Mouse (Mus musculus): ENCODE measurements around the gene Pde8b.
A peak's percentile ranks its signal among the peaks of the same experiment; 100 is the strongest.

Gene Pde8b

DNA sequence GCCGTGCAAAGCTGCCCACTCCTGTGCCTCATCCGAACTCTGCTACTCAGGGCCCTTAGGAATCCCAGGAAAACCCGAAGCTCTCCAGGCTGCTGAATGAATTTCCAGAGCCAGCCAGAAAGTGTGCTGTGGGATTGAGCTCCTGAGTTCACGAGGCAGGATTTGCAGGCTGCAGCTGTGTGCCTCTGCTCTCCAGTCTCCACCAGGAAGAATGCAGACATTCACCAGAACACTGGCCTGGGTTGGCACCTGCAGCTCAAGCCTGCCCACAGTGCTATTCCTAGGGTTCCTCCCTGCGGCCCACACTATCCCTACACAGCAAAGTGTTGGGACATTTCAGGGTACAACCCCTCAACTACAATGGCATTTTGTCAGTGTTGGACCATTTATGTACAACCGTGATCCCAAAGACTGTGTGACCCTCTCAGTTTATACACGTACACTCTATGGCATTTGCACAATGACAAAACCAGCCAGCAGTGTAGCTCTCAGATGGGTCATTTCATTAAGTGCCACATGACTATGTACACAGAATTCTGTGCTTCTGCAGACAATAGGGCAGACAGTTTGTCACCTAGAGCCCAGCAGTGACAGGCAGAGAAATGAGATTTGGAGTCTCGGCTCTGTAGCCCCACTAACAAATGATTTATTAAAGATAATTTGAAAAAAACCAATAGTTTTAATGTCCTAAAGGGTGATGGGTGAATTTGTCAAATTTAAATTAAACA, 176.5 kb downstream of the Pde8b start:
- no peak for DNase-seq

DNA sequence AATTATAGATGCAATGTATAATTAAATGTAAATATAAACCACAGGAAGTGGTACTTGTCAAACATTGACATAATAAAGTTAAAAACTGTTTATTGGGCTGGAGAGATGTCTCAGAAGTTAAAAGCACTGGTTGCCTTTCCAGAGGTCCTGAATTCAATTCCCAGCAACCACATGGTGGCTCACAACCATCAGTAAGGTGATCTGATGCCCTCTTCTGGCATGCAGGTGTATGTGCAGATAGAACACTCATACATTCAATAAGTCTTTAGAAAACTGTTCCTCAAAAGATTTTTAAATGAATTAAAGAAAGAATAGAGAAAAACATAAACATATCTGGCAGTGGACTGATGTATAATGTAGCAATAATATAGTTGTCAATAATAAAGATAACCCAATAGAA, 179.9 kb downstream of the Pde8b start:
- DNase-seq = no peak

DNA sequence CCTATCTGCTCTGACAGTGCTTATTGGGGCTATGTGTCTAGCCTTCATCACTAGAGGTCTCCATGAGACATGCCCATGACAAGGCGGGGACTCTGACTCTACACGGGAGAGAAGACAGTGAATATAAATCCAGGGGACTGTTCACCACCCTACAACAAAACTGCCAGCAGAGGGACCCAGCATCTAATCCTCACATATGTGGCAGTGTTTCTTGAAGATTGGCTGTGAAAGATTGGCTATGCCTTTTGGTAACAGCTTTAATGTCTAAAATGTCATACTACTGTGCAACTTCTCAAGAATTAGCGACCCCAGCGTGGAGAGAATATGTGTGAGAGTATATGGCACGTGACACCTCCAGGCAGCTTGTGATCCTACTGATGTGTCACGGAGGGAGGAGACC, 182.3 kb downstream of the Pde8b start:
- no peak for DNase-seq

GRCm38 (mm10) chr13:95063390-95064017, 186.6 kb downstream of the Pde8b start:
- no peak for DNase-seq

GRCm38 (mm10) chr13:95058885-95059284, 191.3 kb downstream of the Pde8b start:
- DNase-seq = no peak

- DNase-seq = no peak
These were observed 193.4 kb downstream of the Pde8b start for GRCm38 (mm10) chr13:95056501-95057280.

DNA sequence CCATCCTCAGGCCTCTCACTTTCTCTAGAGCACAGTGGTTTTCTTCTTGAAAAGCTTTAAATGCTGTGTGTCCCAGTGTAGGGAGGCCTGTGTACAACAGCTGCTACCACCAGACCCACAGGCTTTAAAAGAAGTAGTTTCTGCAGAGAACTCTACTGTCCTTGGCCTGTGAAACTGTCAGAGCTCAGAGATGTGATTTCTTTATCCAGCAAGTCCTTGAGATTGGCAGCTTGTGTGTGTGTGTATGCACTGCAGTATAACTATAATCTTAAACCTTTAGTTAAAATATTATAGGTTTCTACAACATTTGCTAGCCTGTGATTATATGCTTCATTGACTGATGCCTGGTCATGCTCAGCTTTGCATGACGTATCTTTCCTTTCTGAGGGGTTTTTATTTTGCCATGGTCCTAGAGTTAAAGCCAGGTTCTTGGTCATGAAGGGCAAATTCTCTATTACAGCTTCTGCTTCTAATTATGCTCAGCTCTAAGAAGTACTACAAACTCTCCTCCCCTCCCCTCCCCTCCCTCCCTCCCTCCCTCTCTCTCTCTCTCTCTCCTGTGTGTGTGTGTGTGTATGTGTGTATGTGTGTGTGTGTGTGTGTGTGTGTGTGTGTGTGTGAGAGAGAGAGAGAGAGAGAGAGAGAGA, 194.3 kb downstream of the Pde8b start:
- DNase-seq = no peak

- DNase-seq = no peak
These were observed 197.7 kb downstream of the Pde8b start for GRCm38 (mm10) chr13:95052421-95052820.

DNA sequence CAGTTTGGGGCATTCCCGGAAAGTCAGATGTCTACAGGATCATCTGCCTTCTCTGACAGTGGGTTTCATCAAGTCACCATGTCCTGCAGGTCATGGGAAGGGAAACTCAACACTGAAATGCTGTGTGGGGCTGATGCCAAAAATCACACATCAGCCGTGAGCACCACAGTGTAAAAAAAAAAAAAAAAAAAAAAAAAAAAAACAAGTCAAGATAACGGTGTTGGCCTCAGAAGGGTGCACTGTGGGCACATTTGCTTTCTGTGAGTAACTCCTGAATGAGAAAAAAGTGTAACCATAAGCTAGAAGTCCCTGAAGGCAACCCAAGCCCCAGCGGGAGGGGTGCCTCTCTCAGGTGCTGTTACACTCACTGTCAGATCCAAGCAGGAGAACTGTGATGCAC, 199.7 kb downstream of the Pde8b start:
- no peak for DNase-seq

- DNase-seq = no peak
These were observed 206.0 kb downstream of the Pde8b start for GRCm38 (mm10) chr13:95044108-95044507.

GRCm38 (mm10) chr13:95040140-95040738, 209.9 kb downstream of the Pde8b start:
- DNase-seq = no peak

- DNase-seq = no peak
These were observed 211.9 kb downstream of the Pde8b start for GRCm38 (mm10) chr13:95038200-95038599.

DNA sequence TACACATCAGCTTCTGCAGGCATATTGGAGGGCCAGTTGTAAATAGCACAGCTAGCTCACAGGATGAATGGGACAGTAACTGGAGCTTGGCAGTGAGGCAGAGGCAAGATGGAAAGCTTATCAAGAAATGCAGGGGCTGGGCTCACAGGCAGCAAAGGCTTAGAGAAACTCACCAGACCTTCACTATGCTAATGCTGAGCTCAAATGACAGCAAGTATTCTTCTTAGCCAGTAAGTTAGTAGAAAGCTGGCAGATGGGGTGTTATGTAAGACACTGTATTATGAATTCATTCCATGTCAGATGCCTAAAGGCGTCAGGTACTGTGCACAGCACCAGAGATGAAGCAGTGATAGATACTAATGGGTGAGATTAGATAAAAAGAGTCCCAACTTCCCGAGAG, 215.4 kb downstream of the Pde8b start:
- DNase-seq = no peak

DNA sequence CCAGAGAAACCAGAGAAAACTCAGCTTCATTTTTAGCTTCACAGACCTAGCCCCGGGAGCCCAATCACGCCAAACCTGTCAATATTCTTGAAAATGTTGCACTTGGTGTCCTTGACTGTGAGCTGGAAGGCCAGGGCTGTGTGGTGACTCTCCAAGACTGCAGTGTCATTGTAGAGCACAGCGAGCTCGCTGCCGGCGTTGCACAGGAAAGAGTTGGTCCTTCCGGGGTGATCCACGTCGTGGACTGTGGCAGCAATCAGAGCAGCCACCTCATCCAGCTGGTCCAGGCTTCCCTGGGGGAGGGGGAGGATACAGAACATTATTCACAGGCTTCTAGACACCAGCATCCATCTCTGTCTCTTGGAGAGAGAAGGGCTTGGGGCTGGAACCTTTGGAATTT, 216.0 kb downstream of the Pde8b start:
- no peak for DNase-seq

- DNase-seq = no peak
These were observed 217.2 kb downstream of the Pde8b start for GRCm38 (mm10) chr13:95032973-95033372.

GRCm38 (mm10) chr13:95032127-95032831, 217.9 kb downstream of the Pde8b start:
- no peak for DNase-seq

GRCm38 (mm10) chr13:95030828-95031227, 219.3 kb downstream of the Pde8b start:
- DNase-seq = no peak

GRCm38 (mm10) chr13:95020216-95020615, 229.9 kb downstream of the Pde8b start:
- no peak for DNase-seq

DNA sequence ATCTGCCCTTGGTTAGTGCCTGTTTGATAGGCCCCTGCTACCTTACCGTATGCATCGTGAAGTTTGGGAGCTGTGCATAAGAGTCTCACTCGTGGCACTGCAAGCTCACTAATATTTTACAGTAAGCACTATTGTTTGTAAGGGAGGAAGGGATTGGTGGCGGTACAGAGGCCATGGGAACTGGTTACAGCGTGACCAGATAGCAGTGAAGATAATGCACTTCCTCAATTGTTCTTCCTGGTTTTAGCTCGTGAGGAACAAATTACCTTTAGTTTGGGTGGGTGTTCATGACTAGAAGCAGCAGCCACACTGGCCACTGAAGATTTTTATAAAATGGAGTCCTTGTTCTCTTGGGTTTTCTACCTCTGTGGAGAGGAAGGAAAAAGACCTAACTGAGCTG, 230.8 kb downstream of the Pde8b start:
- DNase-seq = no peak

- peak; percentile 79 for DNase-seq
These were observed 232.2 kb downstream of the Pde8b start for GRCm38 (mm10) chr13:95017916-95018315.

DNA sequence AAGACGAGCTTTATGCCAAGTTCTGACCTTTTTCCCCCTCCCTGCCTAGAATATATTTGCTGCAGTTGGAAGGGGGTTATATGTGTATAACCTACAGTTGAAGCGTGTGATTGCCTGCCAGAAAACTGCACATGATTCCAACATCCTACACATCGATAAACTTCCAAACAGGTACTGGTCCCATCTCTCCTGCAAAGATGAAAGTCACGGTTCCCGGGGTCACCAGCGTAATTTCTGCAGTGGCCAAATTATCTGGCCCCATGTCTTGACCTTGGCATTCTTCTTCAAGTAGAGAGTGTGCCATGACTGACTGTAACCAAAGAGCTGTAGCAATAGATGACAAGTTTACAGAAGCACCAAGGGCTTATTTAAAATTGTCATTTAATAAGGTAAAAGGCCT, 232.9 kb downstream of the Pde8b start:
- no peak for DNase-seq

DNA sequence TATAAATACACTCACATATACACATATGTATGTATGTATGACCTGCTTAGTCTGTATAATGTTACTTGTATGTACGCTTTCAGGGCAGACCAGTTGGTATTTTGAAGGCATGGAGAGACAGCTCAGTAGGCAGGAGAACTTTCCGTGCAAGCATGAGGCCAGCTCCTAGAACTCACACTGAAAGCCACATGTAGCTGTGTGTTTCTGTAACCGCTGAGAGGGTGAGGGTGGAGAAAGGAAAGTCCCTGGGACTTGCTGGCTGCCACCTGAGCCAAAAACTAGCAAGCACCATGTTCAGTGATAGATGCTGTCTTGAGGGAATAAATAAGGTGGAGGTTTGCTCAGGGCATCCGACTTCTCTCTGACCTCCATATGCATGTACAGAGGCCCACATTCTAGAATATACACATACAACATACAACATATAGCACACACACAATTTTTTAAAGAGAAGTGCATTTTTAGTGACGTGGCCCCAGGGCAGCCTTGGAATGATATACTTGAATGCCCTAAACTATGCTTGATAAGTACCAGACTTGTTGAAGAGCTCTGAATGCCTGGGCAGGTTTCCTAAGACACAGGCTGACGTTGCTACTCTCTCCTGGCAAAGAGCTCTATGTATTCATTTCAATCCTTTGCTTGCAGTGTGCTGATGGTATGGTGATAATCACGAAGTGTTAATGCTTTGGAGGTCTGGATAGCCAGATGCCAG, 238.4 kb downstream of the Pde8b start:
- no peak for DNase-seq

All from thymus, postnatal 25 days (tissue).